Mouse (Mus musculus): ENCODE data around the gene Paqr5.

The Paqr5 gene

DNA sequence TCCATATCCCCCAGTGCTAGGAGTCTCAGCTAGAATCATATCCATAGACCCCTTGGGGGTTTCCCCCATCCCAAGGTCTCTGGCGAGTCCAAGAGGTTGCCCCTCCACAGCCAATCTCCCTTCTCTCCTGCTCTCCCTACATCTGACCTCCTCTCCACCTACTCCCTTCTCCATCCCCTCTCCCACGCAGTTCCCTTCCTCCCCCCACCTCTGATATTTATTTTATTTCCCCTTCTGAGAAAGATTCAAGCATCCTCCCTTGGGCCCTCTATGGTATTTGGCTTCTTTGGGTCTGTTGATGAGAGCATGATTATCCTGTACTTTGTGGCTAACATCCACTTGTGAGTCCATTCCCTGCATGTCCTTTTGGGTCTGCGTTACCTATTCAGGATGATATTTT lies 118.3 kb downstream of the Paqr5 start:
- no peak for DNase-seq

DNA sequence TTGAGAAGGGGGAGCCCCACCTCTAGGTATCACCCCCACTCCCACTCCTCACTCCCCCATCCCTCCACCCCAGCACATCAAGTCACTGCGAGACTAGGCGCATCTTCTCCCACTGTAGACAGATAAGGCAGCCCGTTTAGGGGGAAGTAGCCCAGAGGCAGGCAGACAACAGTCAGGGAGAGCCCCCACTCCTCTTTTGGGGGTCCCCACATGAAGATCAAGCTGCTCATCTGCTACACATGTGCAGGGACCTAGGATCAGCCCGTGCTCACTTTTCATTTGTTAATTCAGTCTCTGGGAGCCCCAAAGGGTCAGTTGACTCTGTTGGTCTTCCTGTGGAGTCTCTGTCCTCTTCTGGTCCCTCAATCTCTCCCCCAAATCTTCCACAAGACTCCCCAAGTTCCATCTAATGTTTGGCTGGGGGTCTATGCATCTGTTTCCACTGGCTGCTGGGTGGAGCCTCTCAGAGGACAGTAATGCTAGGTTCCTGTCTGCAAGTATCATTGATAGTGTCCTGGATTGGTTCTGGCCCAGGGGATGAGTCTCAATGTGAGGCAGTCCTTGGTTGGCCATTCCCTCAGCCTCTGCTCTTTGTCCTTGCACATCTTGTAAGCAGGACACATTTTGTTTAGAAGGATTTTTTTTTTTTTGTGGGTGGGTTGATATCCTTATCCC lies 118.9 kb downstream of the Paqr5 start:
- DNase-seq: no peak

DNA sequence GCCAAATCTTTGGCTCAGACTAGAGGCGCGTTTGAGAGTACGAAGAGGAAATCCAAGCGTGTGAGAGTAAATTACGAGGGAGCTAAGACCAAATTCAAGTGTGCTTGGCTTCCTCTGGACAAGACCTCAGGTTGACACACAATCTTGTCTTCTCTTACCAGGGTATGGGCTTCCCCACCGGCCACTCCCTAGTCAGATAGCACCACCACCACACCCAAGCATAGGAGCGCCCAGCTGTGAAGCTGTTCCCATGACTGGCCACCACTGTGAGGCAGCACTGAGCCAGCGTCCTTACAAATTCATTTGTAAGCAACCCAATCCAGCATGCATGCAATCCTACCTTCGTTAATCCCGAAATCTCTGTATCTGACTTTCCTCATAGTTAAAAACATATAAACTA lies 119.7 kb downstream of the Paqr5 start:
- DNase-seq: peak; percentile 53 to 55

DNA sequence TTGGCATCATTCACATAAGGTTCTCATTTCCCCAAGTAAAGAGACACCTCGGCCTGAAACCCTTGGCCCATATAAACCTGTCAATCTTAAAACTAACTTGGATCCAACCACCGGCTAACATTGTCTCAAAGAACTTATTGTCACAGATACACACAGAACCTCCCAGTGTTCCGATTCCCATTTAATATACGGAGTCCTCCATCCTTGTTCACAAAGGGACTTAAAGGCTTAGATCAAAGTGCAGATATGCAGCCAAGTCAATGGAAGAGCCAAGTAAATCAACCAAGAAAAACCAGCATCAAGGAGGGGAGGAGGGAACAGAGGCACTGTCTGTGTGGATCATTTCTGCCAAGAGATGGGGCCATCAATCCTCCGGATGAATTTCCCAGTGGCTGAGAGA lies 121.1 kb downstream of the Paqr5 start:
- DNase-seq: no peak

DNA sequence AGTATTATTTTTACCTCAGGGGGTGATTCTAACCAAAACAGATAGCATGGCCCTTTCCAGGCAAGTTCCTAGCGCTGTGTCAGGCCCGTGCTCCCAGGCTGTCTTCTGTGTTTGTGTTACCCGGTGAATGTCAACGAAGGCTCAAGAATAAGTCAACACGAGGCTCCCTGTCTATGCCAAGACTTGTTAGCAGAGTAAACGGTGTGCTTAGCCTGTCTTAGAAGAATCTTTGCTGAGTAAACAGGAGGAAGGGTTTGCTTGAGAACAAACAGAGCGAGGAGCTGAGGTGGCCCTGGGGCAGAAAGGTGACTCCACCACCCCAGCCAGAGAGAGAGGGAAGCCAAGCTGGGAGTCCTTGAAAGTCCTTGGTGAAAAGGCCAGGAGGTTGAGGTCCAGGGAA lies 122.5 kb downstream of the Paqr5 start:
- peak; percentile 64 to 72 for DNase-seq

All from lung, adult 18-20 months (tissue).